Mouse (Mus musculus): ENCODE measurements around the gene Pram1. TPM values are rescaled to one million over a fixed set of nuclear protein-coding genes. Genes with fewer than 3 reads are reported as not detected.

Pram1 gene
- total RNA-seq (2014; rRNA removed; ENCODE audit: low replicate concordance) (not detected in 2 replicates), polyA plus RNA-seq (2015; fragmentation: Nextera tagmentation; extraction: Ambion mirVana) (0.08 and 0.29 TPM in 2 replicates)

- no peak for TF ChIP-seq EP300 (IDR thresholded peaks at IDR 0.05; ENCODE audit: low read depth)
- no peak for TF ChIP-seq CTCF (IDR thresholded peaks at IDR 0.05; ENCODE audit: low read depth)
- 66% methylated on average over 4 of the region's 4 CpGs for WGBS
- H3K27me3 ChIP-seq (ENCODE audit: control insufficient read depth, insufficient read depth, low read length), result no peaks in the 10 kb centered on the region
- peaks cover 14% of the 10 kb centered on the region for H3K36me3 ChIP-seq (replicated peaks; ENCODE audit: control insufficient read depth, insufficient read depth, low read length)
- DNase-seq (ENCODE audit: low spot score) (no peak), ATAC-seq (ENCODE audit: insufficient read depth, low read depth) (no peak)
- no peak within 1 kb of the TSS for H3K4me2 ChIP-seq (ENCODE audit: low read depth, low read length)
- no peak within 1 kb of the TSS for H3K4me3 ChIP-seq (ENCODE audit: low read depth, low read length)
- H3K9ac ChIP-seq (replicated peaks; ENCODE audit: low read depth, low read length), result no peak within 1 kb of the TSS
- no peaks in the 10 kb centered on the region for H3K9me3 ChIP-seq (replicated peaks; ENCODE audit: control insufficient read depth, low read length)
- no peak within 1 kb of the TSS for H3K27ac ChIP-seq (ENCODE audit: low read depth)
- H3K4me1 ChIP-seq (ENCODE audit: control insufficient read depth, insufficient read depth), result no peaks in the 10 kb centered on the region
These were observed at the start of gene Pram1 for GRCm38 (mm10) chr17:33637516-33638276. Gene Pram1, plus strand, starts transcription at chr17:33638056.

DNA sequence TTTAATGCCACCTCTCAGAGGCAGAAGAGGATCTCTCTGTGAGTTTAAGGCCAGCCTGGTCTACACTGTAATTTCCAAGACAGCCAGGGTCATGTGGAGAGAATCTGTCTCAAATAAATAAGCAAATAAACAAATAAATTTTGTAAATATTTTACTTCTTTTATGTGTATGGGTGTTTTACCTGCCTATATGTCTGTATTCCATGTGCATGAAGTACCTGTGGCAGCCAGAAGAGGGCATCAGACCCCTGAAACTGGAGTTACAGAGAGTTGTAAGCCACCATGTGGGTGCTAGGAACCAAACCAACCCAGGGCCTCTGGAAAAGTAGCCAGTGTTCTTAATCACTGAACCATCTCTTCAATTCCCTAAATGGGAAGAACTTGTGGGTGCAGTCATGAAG lies 40.6 kb upstream of the Pram1 start:
- no peak overlapping the region for H3K4me3 ChIP-seq (ENCODE audit: low read depth, low read length)
- no peaks in the 10 kb centered on the region; the same call in 1 of the 2 replicates for H3K9me3 ChIP-seq (replicated peaks; ENCODE audit: control insufficient read depth, low read length)
- no peaks in the 10 kb centered on the region for H3K4me1 ChIP-seq (ENCODE audit: control insufficient read depth, insufficient read depth)
- H3K27ac ChIP-seq (ENCODE audit: low read depth), result no peak overlapping the region
- DNase-seq (ENCODE audit: low spot score) (no peak), ATAC-seq (ENCODE audit: insufficient read depth, low read depth) (no peak)
- H3K27me3 ChIP-seq (ENCODE audit: control insufficient read depth, insufficient read depth, low read length), result no peaks in the 10 kb centered on the region
- TF ChIP-seq CTCF (IDR thresholded peaks at IDR 0.05; ENCODE audit: low read depth) (no peak), EP300 (IDR thresholded peaks at IDR 0.05; ENCODE audit: low read depth) (no peak)
- no peak overlapping the region for H3K4me2 ChIP-seq (ENCODE audit: low read depth, low read length)
- H3K9ac ChIP-seq (replicated peaks; ENCODE audit: low read depth, low read length), result no peak overlapping the region
- no peaks in the 10 kb centered on the region for H3K36me3 ChIP-seq (replicated peaks; ENCODE audit: control insufficient read depth, insufficient read depth, low read length)

GRCm38 (mm10) chr17:33598506-33598905 lies 39.4 kb upstream of the Pram1 start:
- Histone ChIP-seq H3K4me3 (ENCODE audit: low read depth, low read length) (no peak overlapping the region), H3K9me3 (replicated peaks; ENCODE audit: control insufficient read depth, low read length) (no peaks in the 10 kb centered on the region; the same call in 1 of the 2 replicates), H3K27ac (ENCODE audit: low read depth) (no peak overlapping the region), H3K36me3 (replicated peaks; ENCODE audit: control insufficient read depth, insufficient read depth, low read length) (no peaks in the 10 kb centered on the region), H3K4me1 (ENCODE audit: control insufficient read depth, insufficient read depth) (no peaks in the 10 kb centered on the region), H3K27me3 (ENCODE audit: control insufficient read depth, insufficient read depth, low read length) (no peaks in the 10 kb centered on the region), H3K9ac (replicated peaks; ENCODE audit: low read depth, low read length) (no peak overlapping the region), H3K4me2 (ENCODE audit: low read depth, low read length) (no peak overlapping the region)
- TF ChIP-seq EP300 (IDR thresholded peaks at IDR 0.05; ENCODE audit: low read depth), result no peak
- TF ChIP-seq CTCF (IDR thresholded peaks at IDR 0.05; ENCODE audit: low read depth), result no peak
- ATAC-seq (ENCODE audit: insufficient read depth, low read depth) (no peak), DNase-seq (ENCODE audit: low spot score) (no peak)
- WGBS, result 78% methylated on average over 5 of the region's 5 CpGs

GRCm38 (mm10) chr17:33599836-33600475 lies 37.9 kb upstream of the Pram1 start:
- Histone ChIP-seq H3K4me1 (ENCODE audit: control insufficient read depth, insufficient read depth) (no peaks in the 10 kb centered on the region), H3K27ac (ENCODE audit: low read depth) (no peak overlapping the region), H3K36me3 (replicated peaks; ENCODE audit: control insufficient read depth, insufficient read depth, low read length) (no peaks in the 10 kb centered on the region), H3K9me3 (replicated peaks; ENCODE audit: control insufficient read depth, low read length) (no peaks in the 10 kb centered on the region; the same call in 1 of the 2 replicates), H3K9ac (replicated peaks; ENCODE audit: low read depth, low read length) (no peak overlapping the region), H3K27me3 (ENCODE audit: control insufficient read depth, insufficient read depth, low read length) (no peaks in the 10 kb centered on the region), H3K4me2 (ENCODE audit: low read depth, low read length) (no peak overlapping the region), H3K4me3 (ENCODE audit: low read depth, low read length) (no peak overlapping the region)
- DNase-seq (ENCODE audit: low spot score) (no peak), ATAC-seq (ENCODE audit: insufficient read depth, low read depth) (no peak)
- TF ChIP-seq CTCF (IDR thresholded peaks at IDR 0.05; ENCODE audit: low read depth) (no peak), EP300 (IDR thresholded peaks at IDR 0.05; ENCODE audit: low read depth) (no peak)
- WGBS, result 74% methylated on average over 8 of the region's 8 CpGs

GRCm38 (mm10) chr17:33600831-33601230 lies 37.0 kb upstream of the Pram1 start:
- TF ChIP-seq EP300 (IDR thresholded peaks at IDR 0.05; ENCODE audit: low read depth), result no peak
- TF ChIP-seq CTCF (IDR thresholded peaks at IDR 0.05; ENCODE audit: low read depth), result no peak
- H3K4me3 ChIP-seq (ENCODE audit: low read depth, low read length), result no peak overlapping the region
- no peaks in the 10 kb centered on the region for H3K27me3 ChIP-seq (ENCODE audit: control insufficient read depth, insufficient read depth, low read length)
- DNase-seq (ENCODE audit: low spot score) (no peak), ATAC-seq (ENCODE audit: insufficient read depth, low read depth) (no peak)
- no peaks in the 10 kb centered on the region for H3K36me3 ChIP-seq (replicated peaks; ENCODE audit: control insufficient read depth, insufficient read depth, low read length)
- H3K9ac ChIP-seq (replicated peaks; ENCODE audit: low read depth, low read length), result no peak overlapping the region
- no peak overlapping the region for H3K4me2 ChIP-seq (ENCODE audit: low read depth, low read length)
- H3K4me1 ChIP-seq (ENCODE audit: control insufficient read depth, insufficient read depth), result no peaks in the 10 kb centered on the region
- 77% methylated on average over 3 of the region's 3 CpGs for WGBS
- H3K9me3 ChIP-seq (replicated peaks; ENCODE audit: control insufficient read depth, low read length), result no peaks in the 10 kb centered on the region; the same call in 1 of the 2 replicates
- no peak overlapping the region for H3K27ac ChIP-seq (ENCODE audit: low read depth)

Measured in heart, postnatal 0 days (tissue).